Mouse (Mus musculus) macrophage (primary cell): ENCODE measurements around the gene Asic4. TPM values are rescaled to one million over a fixed set of nuclear protein-coding genes. Genes with fewer than 3 reads are reported as not detected.

Experiments
- H3K27ac ChIP-seq: fragments of 350-480 bp; formaldehyde crosslinking; 2 replicates; pipeline ENCODE4 v1.9.0; 2021
- H3K36me3 ChIP-seq: fragments of 350-480 bp; formaldehyde crosslinking; 2 replicates; pipeline ENCODE4 v1.9.0; 2021; ENCODE audit errors: inconsistent target
- H3K4me3 ChIP-seq: fragments of 350-480 bp; formaldehyde crosslinking; 2 replicates; pipeline ENCODE4 v1.9.0; 2021; ENCODE audit errors: inconsistent target
- H3K79me2 ChIP-seq: fragments of 350-480 bp; formaldehyde crosslinking; 2 replicates; pipeline ENCODE4 v1.9.0; 2021; ENCODE audit errors: inconsistent target
- WGBS: methylation state at CpG from one replicate; pipeline ENCODE4 v1.1.7; 2026; ENCODE audit warnings: inconsistent platforms; ENCODE audit not compliant: missing documents; 5-methylcytosine and 5-hydroxymethylcytosine counted together
- polyA plus RNA-seq: library from polyadenylated mRNA; stranded (reverse); fragments of 250-400 nt; gene quantifications from 3 replicates; pipeline ENCODE4 v1.2.4, GENCODE M21; 2018; ENCODE audit warnings: inconsistent platforms

Asic4 gene
- polyA plus RNA-seq, 1 experiment from 2014 or later = not detected

DNA sequence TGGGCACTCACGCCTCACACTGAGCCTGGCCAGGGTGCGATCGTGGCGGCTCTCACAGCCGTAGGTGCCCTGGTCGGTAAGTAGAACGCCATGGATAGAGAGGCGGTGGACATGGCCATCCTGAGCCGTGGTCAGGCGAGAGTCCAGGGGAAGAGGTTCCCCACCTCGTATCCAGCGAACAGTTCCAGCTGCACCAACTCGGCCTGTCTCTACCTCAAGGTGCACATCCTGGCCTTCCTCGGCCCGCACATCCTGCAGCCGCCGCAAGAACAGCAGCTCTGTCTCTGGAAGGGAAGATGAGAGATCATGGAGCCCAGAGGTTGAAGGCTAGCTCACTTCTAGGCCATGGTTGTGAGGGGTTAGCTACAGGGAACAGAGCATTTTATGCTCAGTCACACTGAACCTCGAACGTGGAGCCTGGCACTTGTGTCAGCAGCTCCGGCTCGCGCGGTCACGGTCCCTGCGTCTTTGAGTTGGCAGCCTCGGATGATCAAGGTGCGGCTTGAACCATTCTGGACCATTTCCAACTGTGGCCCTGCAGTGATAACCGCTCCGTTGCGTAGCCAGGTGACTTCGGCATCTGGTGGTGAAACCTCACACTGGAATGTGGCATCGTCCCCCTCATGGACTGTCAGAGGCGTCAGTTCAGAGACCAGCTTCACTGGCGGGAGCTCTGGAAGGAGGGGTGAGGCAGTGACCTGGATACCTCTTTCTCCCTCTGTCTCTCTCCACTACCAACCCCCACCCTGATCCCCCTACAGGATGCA, 40.7 kb downstream of the Asic4 start:
- no peaks in the 10 kb centered on the region for H3K79me2 ChIP-seq
- WGBS = 96% methylated on average over 34 of the region's 34 CpGs
- no peaks in the 10 kb centered on the region for H3K36me3 ChIP-seq
- no peak overlapping the region for H3K27ac ChIP-seq
- no peak overlapping the region for H3K4me3 ChIP-seq

GRCm38 (mm10) chr1:75492579-75493170, 42.4 kb downstream of the Asic4 start:
- Histone ChIP-seq H3K4me3 (no peak overlapping the region), H3K27ac (no peak overlapping the region), H3K79me2 (no peaks in the 10 kb centered on the region), H3K36me3 (no peaks in the 10 kb centered on the region)
- WGBS = 90% methylated on average over 24 of the region's 24 CpGs

- Histone ChIP-seq H3K36me3 (no peaks in the 10 kb centered on the region), H3K27ac (no peak overlapping the region), H3K79me2 (no peaks in the 10 kb centered on the region), H3K4me3 (no peak overlapping the region)
- 75% methylated on average over 12 of the region's 12 CpGs for WGBS
These were observed 44.8 kb downstream of the Asic4 start for GRCm38 (mm10) chr1:75494878-75495548.

- Histone ChIP-seq H3K36me3 (no peaks in the 10 kb centered on the region), H3K79me2 (no peaks in the 10 kb centered on the region), H3K27ac (no peak overlapping the region), H3K4me3 (no peak overlapping the region)
- WGBS = 87% methylated on average over 4 of the region's 4 CpGs
These were observed 48.7 kb downstream of the Asic4 start for GRCm38 (mm10) chr1:75498897-75499296.

- Histone ChIP-seq H3K79me2 (no peaks in the 10 kb centered on the region), H3K4me3 (no peak overlapping the region), H3K27ac (no peak overlapping the region), H3K36me3 (no peaks in the 10 kb centered on the region)
- 85% methylated on average over 7 of the region's 7 CpGs for WGBS
These were observed 49.2 kb downstream of the Asic4 start for GRCm38 (mm10) chr1:75499441-75499840.

DNA sequence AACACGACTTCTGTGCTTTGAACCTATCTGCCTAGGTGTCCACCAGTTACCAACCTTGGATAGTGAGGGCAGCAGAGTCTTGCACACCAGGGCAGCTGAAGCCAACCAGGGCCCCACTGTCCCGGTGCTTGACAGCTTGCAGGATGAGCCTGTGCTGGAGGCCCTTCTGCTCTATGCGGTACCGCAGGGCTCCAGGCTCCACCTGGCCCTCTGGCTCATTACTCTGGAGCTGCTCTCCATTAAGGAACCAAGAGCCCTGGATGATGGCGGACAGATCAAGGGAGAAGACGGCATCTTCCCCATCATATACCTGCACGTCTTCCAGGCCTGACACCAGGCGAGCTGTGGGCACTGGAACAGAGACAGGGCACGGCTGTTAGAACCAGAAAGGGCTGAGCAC, 51.7 kb downstream of the Asic4 start:
- Histone ChIP-seq H3K27ac (no peak overlapping the region), H3K36me3 (no peaks in the 10 kb centered on the region), H3K79me2 (no peaks in the 10 kb centered on the region), H3K4me3 (no peak overlapping the region)
- 94% methylated on average over 9 of the region's 9 CpGs for WGBS

- no peak overlapping the region for H3K27ac ChIP-seq
- 86% methylated on average over 24 of the region's 25 CpGs for WGBS
- H3K79me2 ChIP-seq = no peaks in the 10 kb centered on the region
- no peaks in the 10 kb centered on the region for H3K36me3 ChIP-seq
- no peak overlapping the region for H3K4me3 ChIP-seq
These were observed 52.9 kb downstream of the Asic4 start for GRCm38 (mm10) chr1:75502945-75503650.

- no peak overlapping the region for H3K27ac ChIP-seq
- whole genome bisulfite sequencing = 98% methylated on average over 23 of the region's 23 CpGs
- H3K79me2 ChIP-seq = no peaks in the 10 kb centered on the region
- H3K36me3 ChIP-seq = no peaks in the 10 kb centered on the region
- no peak overlapping the region for H3K4me3 ChIP-seq
These were observed 53.4 kb downstream of the Asic4 start for GRCm38 (mm10) chr1:75503651-75503980.

GRCm38 (mm10) chr1:75504256-75505045, 54.2 kb downstream of the Asic4 start:
- WGBS = 81% methylated on average over 6 of the region's 9 CpGs
- H3K36me3 ChIP-seq = no peaks in the 10 kb centered on the region
- no peak overlapping the region for H3K27ac ChIP-seq
- H3K4me3 ChIP-seq = no peak overlapping the region
- no peaks in the 10 kb centered on the region for H3K79me2 ChIP-seq

GRCm38 (mm10) chr1:75505159-75505955, 55.1 kb downstream of the Asic4 start:
- Histone ChIP-seq H3K36me3 (no peaks in the 10 kb centered on the region), H3K4me3 (no peak overlapping the region), H3K27ac (no peak overlapping the region), H3K79me2 (no peaks in the 10 kb centered on the region)
- WGBS = 2% methylated on average over 81 of the region's 84 CpGs

DNA sequence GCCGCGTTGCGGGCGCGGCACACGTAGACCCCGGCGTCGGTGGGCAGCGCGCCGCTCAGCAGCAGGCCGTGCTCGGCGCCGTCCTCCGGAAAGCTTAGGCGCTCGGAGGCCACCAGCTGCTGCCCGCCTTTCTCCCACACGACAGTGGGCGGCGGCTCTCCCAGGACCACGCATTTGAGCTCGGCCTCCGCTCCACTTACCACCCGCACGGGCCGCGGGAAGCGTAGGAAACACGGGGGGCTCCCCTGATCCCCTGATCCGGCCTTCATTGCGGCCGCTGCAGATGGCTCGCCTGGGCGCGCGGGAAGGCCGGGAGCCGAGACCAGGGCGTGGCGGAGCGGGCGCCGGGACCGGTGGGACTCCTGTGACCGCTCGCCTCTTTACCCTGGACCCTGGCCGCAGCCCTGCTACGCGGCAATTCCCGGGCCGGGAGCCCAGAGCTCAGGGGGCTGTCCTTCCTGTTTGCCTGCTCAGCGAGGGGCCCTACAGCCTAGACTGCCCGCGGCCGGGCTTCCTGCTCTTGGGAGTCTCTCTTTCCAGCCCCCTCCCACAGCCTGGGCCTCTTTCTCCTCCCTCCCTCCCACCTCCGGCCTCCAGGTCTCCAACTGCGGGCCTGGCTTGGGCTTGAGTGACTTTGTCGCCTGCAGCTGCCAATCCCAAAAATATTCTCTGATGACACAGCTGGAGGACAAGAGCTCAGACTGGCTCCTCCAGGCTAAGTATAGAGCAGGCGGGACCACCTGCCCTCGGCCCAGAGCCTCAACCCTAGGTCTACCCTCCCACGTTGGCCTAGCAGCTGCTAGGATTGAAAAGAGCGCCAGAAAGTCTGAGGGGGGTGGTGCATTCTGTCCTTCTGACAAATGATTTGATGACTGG, 56.0 kb downstream of the Asic4 start, which contains the start of gene Obsl1:
Gene Obsl1, minus strand, starts transcription at position 497 of the 876 bp plus-strand sequence.
- Histone ChIP-seq H3K4me3 (no peak within 1 kb of the TSS), H3K27ac (no peak within 1 kb of the TSS), H3K79me2 (no peaks in the 10 kb centered on the region), H3K36me3 (no peaks in the 10 kb centered on the region)
- 3% methylated on average over 65 of the region's 65 CpGs for WGBS

DNA sequence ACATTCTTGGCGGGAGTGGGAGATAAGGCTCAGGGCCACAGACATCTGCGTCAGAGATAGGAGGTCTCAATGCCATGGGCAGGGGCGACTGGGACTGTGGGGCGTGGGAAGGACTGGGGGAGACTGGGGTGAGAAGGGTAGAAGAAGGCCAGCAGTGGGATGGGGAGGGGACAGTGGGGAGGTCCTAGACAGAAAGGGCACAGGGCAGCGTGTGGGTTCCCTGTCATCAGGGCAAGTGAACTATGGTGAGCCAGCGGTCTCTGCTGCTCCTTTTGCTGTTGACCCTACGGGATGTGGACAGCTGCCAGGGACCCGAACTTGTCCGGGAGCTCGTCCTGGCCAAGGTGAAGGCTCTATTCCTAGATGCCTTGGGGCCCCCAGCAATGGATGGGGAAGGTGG, 56.8 kb downstream of the Asic4 start, which contains the start of gene Inha:
Gene Inha, plus strand, starts transcription at position 72 of the 400 bp plus-strand sequence.
- no peaks in the 10 kb centered on the region for H3K79me2 ChIP-seq
- H3K36me3 ChIP-seq = no peaks in the 10 kb centered on the region
- no peak within 1 kb of the TSS for H3K27ac ChIP-seq
- WGBS = 88% methylated on average over 10 of the region's 10 CpGs
- no peak within 1 kb of the TSS for H3K4me3 ChIP-seq

DNA sequence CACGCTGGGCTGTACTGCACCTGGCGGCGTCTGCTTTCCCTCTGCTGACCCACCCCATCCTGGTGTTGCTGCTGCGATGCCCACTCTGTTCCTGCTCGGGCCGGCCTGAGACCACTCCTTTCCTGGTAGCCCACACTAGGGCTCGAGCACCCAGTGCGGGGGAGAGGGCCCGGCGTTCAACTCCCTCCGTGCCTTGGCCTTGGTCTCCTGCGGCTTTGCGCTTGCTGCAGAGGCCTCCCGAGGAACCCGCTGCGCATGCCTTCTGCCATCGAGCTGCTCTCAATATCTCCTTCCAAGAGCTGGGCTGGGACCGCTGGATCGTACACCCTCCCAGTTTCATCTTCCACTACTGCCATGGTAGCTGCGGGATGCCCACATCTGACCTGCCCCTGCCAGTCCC, 59.4 kb downstream of the Asic4 start:
- no peaks in the 10 kb centered on the region for H3K36me3 ChIP-seq
- H3K79me2 ChIP-seq = no peaks in the 10 kb centered on the region
- WGBS = 93% methylated on average over 20 of the region's 20 CpGs

More for the DNA sequence above, 59.4 kb downstream of the Asic4 start:
- no peak overlapping the region for H3K27ac ChIP-seq
- H3K4me3 ChIP-seq = no peak overlapping the region
